Mouse (Mus musculus): ENCODE results near the gene Rpgrip1l. TPM values are rescaled to one million over a fixed set of nuclear protein-coding genes. Genes with fewer than 3 reads are reported as not detected.

The Rpgrip1l gene
- polyA plus RNA-seq, 1 experiment from 2014 or later, result 10.1 TPM

DNA sequence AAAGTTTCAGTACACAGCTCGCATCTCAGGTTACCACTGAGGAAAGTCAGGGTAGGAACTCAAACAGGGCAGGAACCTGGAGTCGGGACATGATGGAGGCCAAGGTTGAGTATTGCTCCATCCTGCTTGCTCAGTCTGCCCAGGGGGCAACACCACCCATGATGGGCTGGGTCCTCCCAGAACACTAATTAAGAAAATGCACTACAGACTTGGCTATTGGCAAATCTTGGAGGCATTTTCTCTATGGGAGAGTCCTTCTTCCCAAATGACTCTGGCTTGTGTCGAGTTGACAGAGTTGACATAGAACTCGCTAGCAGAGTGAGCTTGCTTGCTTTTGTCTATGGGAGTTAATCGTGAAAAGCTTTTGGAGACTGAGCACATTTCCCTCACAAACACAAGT lies 120.1 kb downstream of the Rpgrip1l start:
- no peak overlapping the region for H3K4me2 ChIP-seq
- no peak for ATAC-seq (ENCODE audit: low read depth)
- H3K9me3 ChIP-seq, result no peaks in the 10 kb centered on the region
- H3K36me3 ChIP-seq, result no peaks in the 10 kb centered on the region
- H3K4me1 ChIP-seq (replicated peaks), result peaks cover 8% of the 10 kb centered on the region
- no peak overlapping the region for H3K27ac ChIP-seq (replicated peaks)
- 87% methylated on average over 5 of the region's 5 CpGs for WGBS
- no peak overlapping the region for H3K9ac ChIP-seq
- H3K4me3 ChIP-seq, result no peak overlapping the region
- H3K27me3 ChIP-seq, result peaks cover 62% of the 10 kb centered on the region

DNA sequence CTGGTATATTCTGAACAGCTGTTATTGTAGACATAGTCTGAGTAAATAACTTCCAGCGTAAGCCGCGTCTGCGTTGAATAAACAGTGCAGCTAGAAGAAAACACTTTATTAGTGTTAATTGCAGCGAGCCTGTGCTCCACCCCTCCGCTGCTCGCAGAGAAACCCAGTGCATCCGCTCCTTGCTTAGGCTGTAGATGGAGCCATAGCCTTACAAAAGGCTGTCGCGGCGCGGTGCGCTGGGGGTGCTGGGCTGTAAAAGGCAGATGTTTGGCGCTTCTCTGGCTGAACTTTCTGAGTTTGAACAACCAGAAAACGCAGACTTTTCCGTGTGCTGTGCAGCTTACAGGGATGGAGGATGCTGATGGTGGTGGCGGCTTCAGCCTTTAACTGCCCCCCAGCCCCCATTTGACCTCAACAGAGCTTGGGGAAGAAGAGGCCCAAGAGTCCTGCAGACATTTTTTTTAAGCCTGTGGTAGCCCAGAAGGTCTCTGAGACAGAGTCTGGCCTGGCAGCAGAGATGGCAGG lies 122.2 kb downstream of the Rpgrip1l start:
- Histone ChIP-seq H3K27me3 (peaks cover 62% of the 10 kb centered on the region), H3K9me3 (no peaks in the 10 kb centered on the region), H3K4me3 (no peak overlapping the region), H3K27ac (replicated peaks) (no peak overlapping the region), H3K4me2 (peak overlapping the region; percentile 30), H3K9ac (no peak overlapping the region), H3K4me1 (replicated peaks) (peaks cover 8% of the 10 kb centered on the region), H3K36me3 (no peaks in the 10 kb centered on the region)
- ATAC-seq (ENCODE audit: low read depth), result peak; percentile 92
- 1% methylated on average over 17 of the region's 17 CpGs for whole genome bisulfite sequencing

DNA sequence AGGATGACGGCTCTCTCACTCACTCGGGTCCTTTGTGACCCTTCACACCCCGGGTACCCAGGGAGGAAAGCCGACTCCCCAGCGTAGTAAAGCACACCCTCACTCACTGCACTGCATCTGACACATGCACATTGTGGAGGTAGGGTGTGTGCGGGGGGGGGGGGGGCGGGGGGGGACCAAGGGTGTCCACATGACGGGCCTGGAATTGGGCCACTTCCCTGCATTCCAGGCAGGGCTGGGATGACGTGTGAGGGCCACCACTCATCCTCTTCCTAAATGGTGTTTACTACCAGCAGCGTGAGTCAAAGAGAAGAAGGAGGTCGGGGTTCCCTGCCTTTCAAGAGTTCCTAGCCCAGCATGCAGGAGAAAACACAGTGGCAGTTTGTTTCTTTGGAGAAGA lies 124.9 kb downstream of the Rpgrip1l start:
- 71% methylated on average over 10 of the region's 11 CpGs for WGBS
- no peak for ATAC-seq (ENCODE audit: low read depth)
- H3K4me3 ChIP-seq, result no peak overlapping the region
- H3K9ac ChIP-seq, result no peak overlapping the region
- H3K27ac ChIP-seq (replicated peaks), result no peak overlapping the region
- H3K4me2 ChIP-seq, result no peak overlapping the region
- 0 out of 2 replicates have a peak, but pooled peaks cover 9% of the 10 kb centered on the region for H3K9me3 ChIP-seq
- peaks cover 8% of the 10 kb centered on the region for H3K4me1 ChIP-seq (replicated peaks)
- no peaks in the 10 kb centered on the region for H3K36me3 ChIP-seq
- H3K27me3 ChIP-seq, result peaks cover 43% of the 10 kb centered on the region

DNA sequence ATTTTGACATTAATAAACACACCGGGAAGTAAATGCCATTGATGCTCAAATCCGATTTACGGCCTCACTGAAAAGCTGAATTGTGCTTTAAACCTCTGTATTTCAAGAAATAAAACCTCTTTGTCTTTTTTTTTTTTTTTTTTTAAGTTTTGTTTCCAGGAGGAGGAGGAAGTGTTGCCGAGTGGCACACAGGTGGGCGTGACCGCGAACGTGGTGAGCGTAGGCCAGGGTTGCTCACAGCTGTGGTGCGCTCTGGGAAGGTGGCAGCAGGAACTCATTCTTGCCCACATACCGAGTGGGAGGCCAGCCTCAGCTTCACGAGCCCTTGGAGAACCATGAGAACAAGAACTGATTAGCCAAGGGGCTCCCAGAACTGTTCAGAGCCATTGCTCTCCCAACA lies 126.7 kb downstream of the Rpgrip1l start:
- Histone ChIP-seq H3K4me1 (replicated peaks) (peaks cover 8% of the 10 kb centered on the region), H3K4me3 (no peak overlapping the region), H3K36me3 (no peaks in the 10 kb centered on the region), H3K9me3 (0 out of 2 replicates have a peak, but pooled peaks cover 9% of the 10 kb centered on the region), H3K27ac (replicated peaks) (no peak overlapping the region), H3K9ac (no peak overlapping the region), H3K4me2 (no peak overlapping the region), H3K27me3 (peaks cover 27% of the 10 kb centered on the region)
- WGBS, result 79% methylated on average over 12 of the region's 12 CpGs
- no peak for ATAC-seq (ENCODE audit: low read depth)

DNA sequence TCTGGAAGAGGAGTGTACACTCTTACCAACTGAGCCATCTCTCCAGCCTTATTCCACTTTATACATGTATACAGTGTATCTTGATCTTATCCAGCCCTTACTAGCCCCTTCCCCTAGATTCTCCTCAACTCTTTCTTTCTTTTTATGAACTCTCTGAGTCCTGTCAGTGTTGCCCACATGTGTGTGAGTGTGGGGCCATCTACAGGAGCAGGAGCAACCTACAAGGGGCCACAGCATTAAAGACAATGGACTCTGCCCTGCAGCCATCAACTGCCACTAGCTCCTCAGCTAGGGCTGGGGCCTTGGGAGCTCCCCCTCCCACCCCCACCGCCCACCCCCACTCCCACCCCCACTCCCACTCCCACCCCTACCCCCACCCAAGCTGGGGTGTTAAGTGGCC lies 135.4 kb downstream of the Rpgrip1l start:
- no peak overlapping the region for H3K9ac ChIP-seq

DNA sequence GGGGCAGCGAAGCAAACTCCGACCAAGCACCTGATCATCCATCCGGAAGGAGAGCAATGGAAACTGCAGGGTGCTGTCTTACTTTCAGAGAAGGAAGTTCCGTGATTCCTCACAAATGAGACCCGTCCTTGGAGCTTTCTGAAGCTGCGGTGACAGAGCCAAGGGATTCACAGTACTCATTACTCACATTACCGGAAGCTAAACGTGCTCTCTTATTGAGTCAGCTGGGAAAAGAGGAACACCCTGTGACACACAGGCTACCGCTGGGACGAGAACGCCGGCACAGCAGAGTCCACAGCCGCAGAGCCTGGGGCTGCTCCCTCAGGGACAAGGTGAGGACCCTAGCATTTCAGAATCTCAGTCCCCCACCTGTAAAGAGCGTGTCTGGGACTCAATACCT lies 136.9 kb downstream of the Rpgrip1l start:
- H3K4me3 ChIP-seq, result no peak overlapping the region
- no peak overlapping the region for H3K4me2 ChIP-seq
- H3K27me3 ChIP-seq, result 0 out of 2 replicates have a peak, but pooled peaks cover 12% of the 10 kb centered on the region
- H3K9me3 ChIP-seq, result no peaks in the 10 kb centered on the region
- ATAC-seq (ENCODE audit: low read depth), result no peak
- no peaks in the 10 kb centered on the region for H3K36me3 ChIP-seq
- no peak overlapping the region for H3K27ac ChIP-seq (replicated peaks)
- no peak overlapping the region for H3K9ac ChIP-seq
- H3K4me1 ChIP-seq (replicated peaks), result peaks cover 12% of the 10 kb centered on the region
- 61% methylated on average over 14 of the region's 14 CpGs for WGBS

More for the DNA sequence above, 135.4 kb downstream of the Rpgrip1l start:
- H3K27me3 ChIP-seq, result 0 out of 2 replicates have a peak, but pooled peaks cover 12% of the 10 kb centered on the region
- no peak overlapping the region for H3K27ac ChIP-seq (replicated peaks)
- H3K36me3 ChIP-seq, result no peaks in the 10 kb centered on the region
- no peak overlapping the region for H3K4me3 ChIP-seq
- ATAC-seq (ENCODE audit: low read depth), result no peak
- H3K4me1 ChIP-seq (replicated peaks), result no peaks in the 10 kb centered on the region
- 50% methylated on average over 1 of the region's 1 CpGs for WGBS
- H3K9me3 ChIP-seq, result no peaks in the 10 kb centered on the region
- no peak overlapping the region for H3K4me2 ChIP-seq

DNA sequence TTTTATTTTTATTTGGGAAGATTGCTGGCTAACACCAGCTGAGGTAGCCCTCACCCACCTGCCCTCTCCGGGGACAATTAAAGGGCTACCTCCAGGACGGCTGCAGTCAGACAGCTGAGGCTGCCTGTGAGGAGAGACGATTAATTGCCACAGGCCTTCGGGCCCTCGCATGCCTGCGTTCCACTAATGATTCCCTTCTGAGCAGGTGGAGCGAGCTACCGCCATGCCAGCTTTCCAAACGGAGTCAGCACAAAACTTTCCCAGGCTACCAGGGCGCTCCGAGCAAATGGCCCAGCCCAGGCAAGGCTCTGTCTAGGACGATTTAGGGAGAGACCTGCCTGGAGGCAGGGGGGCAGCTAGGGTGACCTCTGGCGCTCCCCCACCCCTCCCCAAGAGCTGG lies 141.5 kb downstream of the Rpgrip1l start:
- no peak overlapping the region for H3K4me3 ChIP-seq
- WGBS, result 22% methylated on average over 13 of the region's 13 CpGs
- peak; percentile 54; the same call in 1 of the 2 replicates for ATAC-seq (ENCODE audit: low read depth)
- H3K9ac ChIP-seq, result 0 out of 2 replicates have a peak overlapping the region, but pooled peaks have one; percentile 28
- H3K27me3 ChIP-seq, result 0 out of 2 replicates have a peak, but pooled peaks cover 16% of the 10 kb centered on the region
- H3K9me3 ChIP-seq, result no peaks in the 10 kb centered on the region
- no peak overlapping the region for H3K27ac ChIP-seq (replicated peaks)
- peaks cover 22% of the 10 kb centered on the region for H3K4me1 ChIP-seq (replicated peaks)
- peak overlapping the region; percentile 24 for H3K4me2 ChIP-seq
- H3K36me3 ChIP-seq, result no peaks in the 10 kb centered on the region

DNA sequence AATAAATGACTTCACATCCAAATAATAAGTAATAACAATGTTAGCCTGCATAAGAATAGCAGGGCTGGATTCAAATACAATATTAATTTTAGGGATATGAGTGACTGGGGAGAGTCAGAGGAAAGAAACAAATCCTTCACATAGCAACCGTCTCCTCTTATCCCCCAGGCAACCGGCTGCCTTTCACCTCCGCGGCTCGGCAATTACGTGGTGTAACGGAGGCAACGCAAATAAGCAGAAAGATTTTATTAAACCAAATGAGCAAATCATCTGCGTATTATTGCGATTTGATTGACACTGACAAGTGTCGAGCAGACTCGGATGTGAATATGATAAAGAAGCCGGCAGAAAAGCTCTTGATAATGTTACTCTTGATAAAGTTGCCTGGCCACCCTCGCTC lies 142.1 kb downstream of the Rpgrip1l start:
- peak; percentile 44; the same call in 1 of the 2 replicates for ATAC-seq (ENCODE audit: low read depth)
- Histone ChIP-seq H3K9ac (no peak overlapping the region), H3K4me1 (replicated peaks) (peaks cover 22% of the 10 kb centered on the region), H3K27ac (replicated peaks) (no peak overlapping the region), H3K9me3 (no peaks in the 10 kb centered on the region), H3K4me2 (peak overlapping the region; percentile 44), H3K4me3 (no peak overlapping the region), H3K27me3 (0 out of 2 replicates have a peak, but pooled peaks cover 16% of the 10 kb centered on the region), H3K36me3 (no peaks in the 10 kb centered on the region)
- 27% methylated on average over 14 of the region's 14 CpGs for WGBS

DNA sequence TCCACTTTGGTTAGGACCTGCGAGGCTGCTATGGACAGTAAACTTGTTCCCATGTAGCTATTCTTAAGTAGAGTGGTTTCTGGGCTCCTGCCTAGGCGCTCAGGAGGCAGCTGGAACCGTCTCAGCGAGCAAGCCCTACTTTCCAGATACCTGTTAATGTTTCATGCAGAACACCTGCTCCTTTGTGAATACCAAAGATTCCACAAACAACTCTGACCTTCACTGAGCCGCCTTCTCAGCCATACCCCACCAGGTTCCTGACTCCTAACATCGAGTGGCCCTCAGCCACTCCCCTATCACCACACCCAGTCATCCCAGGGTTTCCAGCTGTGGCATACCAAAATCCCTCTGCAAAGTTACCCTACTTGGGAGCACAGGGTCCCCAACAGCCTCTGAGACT lies 142.9 kb downstream of the Rpgrip1l start:
- Histone ChIP-seq H3K9ac (no peak overlapping the region), H3K4me3 (no peak overlapping the region), H3K27me3 (0 out of 2 replicates have a peak, but pooled peaks cover 16% of the 10 kb centered on the region), H3K9me3 (0 out of 2 replicates have a peak, but pooled peaks cover 4% of the 10 kb centered on the region), H3K4me2 (no peak overlapping the region), H3K27ac (replicated peaks) (no peak overlapping the region), H3K4me1 (replicated peaks) (peaks cover 22% of the 10 kb centered on the region), H3K36me3 (no peaks in the 10 kb centered on the region)
- WGBS, result 83% methylated on average over 6 of the region's 6 CpGs
- ATAC-seq (ENCODE audit: low read depth), result no peak

Other genes starting within 250 kb of the Rpgrip1l start
- gene Rbl2, start 243.2 kb downstream of the Rpgrip1l start, polyA plus RNA-seq (2015; fragmentation: Nextera tagmentation; extraction: Ambion mirVana), result 17.8 and 19.0 TPM in 2 replicates
- gene Aktip, start 113.3 kb downstream of the Rpgrip1l start, polyA plus RNA-seq (2015; fragmentation: Nextera tagmentation; extraction: Ambion mirVana), result 108 and 111 TPM in 2 replicates
- 120 and 125 TPM in 2 replicates for gene Fto, start 263 bp upstream of the Rpgrip1l start, polyA plus RNA-seq (2015; fragmentation: Nextera tagmentation; extraction: Ambion mirVana)

Data from neural tube, embryonic 13.5 days (tissue).